Comparison of ENCODE assay signal across 15 mouse cellular contexts in genomic region chr2:112612628-112613027, GRCm38 (mm10).
A peak's percentile ranks its signal among the peaks of the same experiment; 100 is the strongest.
DNase-seq lines count a peak whose midpoint lies in the region; ATAC-seq and TF ChIP-seq lines count a peak whose summit lies in the region.
"Had no signal": no experiment of that assay in that cellular context is flagged by ENCODE, and none has a peak within 500 bp of the region (broad histone marks: within the 10 kb centered on the region; RNA-seq: fewer than 3 reads in every experiment).

No protein-coding gene starts in this region.

- no peak overlapping the region for H3K4me3 ChIP-seq in left cerebral cortex, adult 2 months
- H3K4me3 ChIP-seq: limb, embryonic 12.5 days; megakaryocyte, embryonic 14.5 days had no signal

- ATAC-seq in CD4-positive, CD25-positive, alpha-beta regulatory T cell, adult 4 months = peak; percentile 64

- H3K27ac ChIP-seq in left cerebral cortex, adult 2 months = no peak overlapping the region
- H3K27ac ChIP-seq: limb, embryonic 12.5 days had no signal

- TF ChIP-seq CTCF in left cerebral cortex, adult 2 months (IDR thresholded peaks at IDR 0.05) = peak; percentile 46

- intact Hi-C loops in left cerebral cortex, adult 2 months (cut with DNase I) = no loop called here

- peak; percentile 19 for DNase-seq in embryo, embryonic 11 days
- no peak for DNase-seq in embryo, embryonic 10.5 days (ENCODE audit: low spot score)
- DNase-seq in left cerebral cortex, adult 2 months (ENCODE audit: extremely low spot score in 1 of 2, low spot score in 2 of 2) = no peak
- no peak for DNase-seq in left cerebral cortex, adult 11 months (ENCODE audit: low spot score)
- DNase-seq in induced T-regulatory cell, adult 2 months (ENCODE audit: low read depth) = peak; percentile 31
- DNase-seq in cerebellum, postnatal 10 days = no peak
- no peak for DNase-seq in retina, embryonic 14.5 days (ENCODE audit: low spot score)
- DNase-seq: B cell, adult 2 months; cerebellum, postnatal 14 days; heart, postnatal 36 days; kidney, adult 11 months; layer of hippocampus, adult 9-11 months had no signal

Comparison
In these comparisons a context has a peak if more than half of its experiments do, and no peak if none do; other contexts are left out.
1. DNase-seq: peak in embryo, embryonic 11 days (single experiment) and induced T-regulatory cell, adult 2 months (single experiment); none in embryo, embryonic 10.5 days (single experiment), left cerebral cortex, adult 2 months (0 of 2), left cerebral cortex, adult 11 months (single experiment), cerebellum, postnatal 10 days (0 of 2) and retina, embryonic 14.5 days (single experiment).